Mouse (Mus musculus) forebrain, postnatal 0 days (tissue): Measurements from ENCODE around the gene Nek6. TPM values are rescaled to one million over a fixed set of nuclear protein-coding genes. Genes with fewer than 3 reads are reported as not detected.

Experiments used
- ATAC-seq: fragments of 200-750 bp; cut with Nextera tagmentation; 2 replicates; pipeline ENCODE4 v1.8.0; 2017; ENCODE audit warnings: mild to moderate bottlenecking, moderate library complexity
- DNase-seq: peaks from one replicate; pipeline ENCODE4 v3.0.0-alpha.2; 2015
- H3K27ac ChIP-seq: fragments of 300-500 bp; sonication (generic); 2 replicates; pipeline ENCODE4 v1.5.1; 2014; ENCODE audit warnings: low read depth, mild to moderate bottlenecking, antibody characterized with exemption, low read length, moderate library complexity, mixed read lengths
- H3K27me3 ChIP-seq: fragments of 300-500 bp; sonication (generic); 2 replicates; pipeline ENCODE4 v1.6.1; 2014; ENCODE audit warnings: mild to moderate bottlenecking, low read length, mixed read lengths; ENCODE audit not compliant: insufficient read depth
- H3K36me3 ChIP-seq: fragments of 300-500 bp; sonication (generic); 2 replicates; pipeline ENCODE4 v1.6.1; 2014; ENCODE audit warnings: mild to moderate bottlenecking, moderate library complexity; ENCODE audit not compliant: insufficient read depth
- H3K4me1 ChIP-seq: fragments of 300-500 bp; sonication (generic); 2 replicates; pipeline ENCODE4 v1.6.1; 2014; ENCODE audit warnings: antibody characterized with exemption; ENCODE audit not compliant: insufficient read depth
- H3K4me2 ChIP-seq: fragments of 300-500 bp; sonication (generic); 2 replicates; pipeline ENCODE4 v1.6.1; 2014; ENCODE audit warnings: low read depth, mild to moderate bottlenecking, moderate library complexity
- H3K4me3 ChIP-seq: fragments of 300-500 bp; sonication (generic); 2 replicates; pipeline ENCODE4 v1.5.1; 2014; ENCODE audit warnings: low read depth, low read length, mixed read lengths
- H3K9ac ChIP-seq: fragments of 300-500 bp; sonication (generic); 2 replicates; pipeline ENCODE4 v1.6.1; 2014; ENCODE audit warnings: mild to moderate bottlenecking
- H3K9me3 ChIP-seq: fragments of 300-500 bp; sonication (generic); 2 replicates; pipeline ENCODE4 v1.6.1; 2016; ENCODE audit warnings: low read length
- CTCF ChIP-seq: sonication (generic); IDR thresholded peaks from 2 replicates; pipeline ENCODE4 v1.5.1; 2016; ENCODE audit warnings: antibody characterized with exemption, control low read depth, low read depth
- WGBS: fragments of 180-500 bp; shearing (Covaris S2); extraction: QIAGEN DNeasy Blood & Tissue Kit; methylation state at CpG from one replicate; pipeline ENCODE4 v1.1.7; 2014; 5-methylcytosine and 5-hydroxymethylcytosine counted together
- polyA plus RNA-seq: library from polyadenylated mRNA; unstranded; fragments of >200 nt; fragmentation: Nextera tagmentation; extraction: Ambion mirVana; gene quantifications from 2 replicates; pipeline ENCODE4 v1.2.1, GENCODE M21; 2015
- total RNA-seq: library from RNA; depleted of rRNA; stranded (reverse); fragments of >200 nt; gene quantifications from 2 replicates; pipeline ENCODE4 v1.2.3, GENCODE M21; 2014

The Nek6 gene
- total and polyA plus RNA-seq, 2 experiments from 2014 or later: 21.0 to 69.3 TPM

DNA sequence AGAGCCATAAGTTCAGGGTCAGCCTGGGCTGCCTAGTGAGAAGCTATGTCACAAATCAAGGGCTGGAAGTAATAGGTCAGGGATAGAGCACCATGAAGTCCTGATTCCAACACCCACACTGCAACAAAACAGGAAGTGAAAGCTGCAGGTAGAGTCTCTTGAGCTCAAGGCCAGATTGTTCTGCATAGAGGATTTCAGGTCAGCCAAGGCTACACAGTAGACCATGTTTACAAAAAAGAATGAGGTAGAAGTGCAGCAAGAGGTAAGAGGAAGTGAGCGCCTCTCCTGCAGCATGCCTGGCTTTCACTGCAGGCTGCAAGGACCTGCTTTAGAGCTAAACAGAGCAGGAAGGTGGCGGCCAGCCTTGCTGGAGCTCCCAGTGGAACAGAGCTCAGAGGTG, 63.3 kb downstream of the Nek6 start:
- Histone ChIP-seq H3K4me1 (peaks cover 4% of the 10 kb centered on the region; the same call in 1 of the 2 replicates), H3K9me3 (no peaks in the 10 kb centered on the region), H3K4me2 (no peak overlapping the region), H3K36me3 (peaks cover 4% of the 10 kb centered on the region), H3K9ac (no peak overlapping the region), H3K27me3 (no peaks in the 10 kb centered on the region), H3K27ac (no peak overlapping the region), H3K4me3 (no peak overlapping the region)
- WGBS: 93% methylated on average over 2 of the region's 2 CpGs
- no peak for DNase-seq
- TF ChIP-seq CTCF: no peak
- no peak for ATAC-seq

DNA sequence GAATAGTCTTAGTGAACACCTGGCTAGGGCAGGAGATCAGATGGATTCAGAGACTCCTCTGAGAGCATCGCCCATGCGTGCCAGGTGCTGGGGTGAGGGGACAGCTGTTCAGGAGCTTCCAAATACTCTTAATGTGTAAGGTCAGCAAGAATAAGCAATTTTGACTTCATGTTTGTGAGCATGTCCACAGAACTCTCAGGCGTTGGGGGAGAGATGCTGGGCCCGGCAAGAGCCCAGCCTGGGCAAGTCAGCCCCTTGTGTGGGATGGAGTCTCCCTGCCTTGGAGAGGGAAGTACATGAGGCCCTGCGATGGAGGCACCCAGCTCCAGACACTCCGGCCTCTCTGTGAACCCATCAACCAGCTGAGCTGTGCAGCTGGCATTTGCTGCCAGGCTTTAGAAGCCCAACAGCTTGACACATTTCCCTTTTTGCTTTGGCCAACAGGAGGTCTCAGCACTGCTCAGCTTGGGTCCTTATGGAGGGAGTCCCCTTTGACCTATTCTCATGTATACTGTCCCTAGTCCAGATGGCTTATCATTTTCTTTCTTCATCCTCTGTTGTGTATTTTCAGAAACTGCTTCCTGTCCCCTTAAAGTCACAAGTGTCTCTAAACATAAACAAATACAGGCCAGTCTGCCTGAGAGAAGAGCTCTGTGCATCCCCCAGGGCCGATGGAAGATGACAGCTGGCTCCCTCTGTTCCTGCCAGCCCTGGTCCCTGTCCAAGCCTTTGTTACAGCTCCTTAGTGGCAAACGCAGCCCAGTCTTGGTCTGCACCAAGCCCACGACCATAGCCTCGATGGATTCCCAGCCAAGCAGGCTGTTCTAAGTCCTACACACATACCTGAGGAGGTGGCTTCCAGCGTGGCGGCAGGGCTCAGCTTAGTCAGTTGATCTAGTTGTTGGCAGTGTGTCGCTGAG, 67.4 kb downstream of the Nek6 start:
- ATAC-seq (peak; percentile 79), DNase-seq (peak; percentile 59)
- H3K36me3 ChIP-seq: peaks cover 7% of the 10 kb centered on the region
- no peaks in the 10 kb centered on the region for H3K9me3 ChIP-seq
- H3K4me3 ChIP-seq: no peak overlapping the region
- peak overlapping the region; percentile 70 for H3K27ac ChIP-seq
- no peak overlapping the region for H3K4me2 ChIP-seq
- no peak for TF ChIP-seq CTCF
- no peak overlapping the region for H3K9ac ChIP-seq
- H3K27me3 ChIP-seq: no peaks in the 10 kb centered on the region
- H3K4me1 ChIP-seq: peaks cover 4% of the 10 kb centered on the region
- 49% methylated on average over 13 of the region's 13 CpGs for WGBS

- Histone ChIP-seq H3K27ac (peak overlapping the region; percentile 70), H3K4me2 (no peak overlapping the region), H3K27me3 (no peaks in the 10 kb centered on the region), H3K9me3 (no peaks in the 10 kb centered on the region), H3K4me3 (no peak overlapping the region), H3K9ac (no peak overlapping the region), H3K4me1 (peaks cover 7% of the 10 kb centered on the region), H3K36me3 (peaks cover 7% of the 10 kb centered on the region)
- no peak for TF ChIP-seq CTCF
- ATAC-seq: peak; percentile 10; the same call in 1 of the 2 replicates
- no peak for DNase-seq
- WGBS: 29% methylated on average over 1 of the region's 1 CpGs
Observed at GRCm38 (mm10) chr2:38579528-38579927, 68.1 kb downstream of the Nek6 start.

GRCm38 (mm10) chr2:38583982-38584381, 72.5 kb downstream of the Nek6 start:
- Histone ChIP-seq H3K4me2 (no peak overlapping the region), H3K9me3 (no peaks in the 10 kb centered on the region), H3K9ac (no peak overlapping the region), H3K4me3 (no peak overlapping the region), H3K27ac (no peak overlapping the region), H3K27me3 (no peaks in the 10 kb centered on the region), H3K4me1 (peaks cover 14% of the 10 kb centered on the region), H3K36me3 (peaks cover 11% of the 10 kb centered on the region)
- WGBS: 19% methylated on average over 2 of the region's 2 CpGs
- peak; percentile 15; the same call in 1 of the 2 replicates for ATAC-seq
- no peak for DNase-seq
- no peak for TF ChIP-seq CTCF

DNA sequence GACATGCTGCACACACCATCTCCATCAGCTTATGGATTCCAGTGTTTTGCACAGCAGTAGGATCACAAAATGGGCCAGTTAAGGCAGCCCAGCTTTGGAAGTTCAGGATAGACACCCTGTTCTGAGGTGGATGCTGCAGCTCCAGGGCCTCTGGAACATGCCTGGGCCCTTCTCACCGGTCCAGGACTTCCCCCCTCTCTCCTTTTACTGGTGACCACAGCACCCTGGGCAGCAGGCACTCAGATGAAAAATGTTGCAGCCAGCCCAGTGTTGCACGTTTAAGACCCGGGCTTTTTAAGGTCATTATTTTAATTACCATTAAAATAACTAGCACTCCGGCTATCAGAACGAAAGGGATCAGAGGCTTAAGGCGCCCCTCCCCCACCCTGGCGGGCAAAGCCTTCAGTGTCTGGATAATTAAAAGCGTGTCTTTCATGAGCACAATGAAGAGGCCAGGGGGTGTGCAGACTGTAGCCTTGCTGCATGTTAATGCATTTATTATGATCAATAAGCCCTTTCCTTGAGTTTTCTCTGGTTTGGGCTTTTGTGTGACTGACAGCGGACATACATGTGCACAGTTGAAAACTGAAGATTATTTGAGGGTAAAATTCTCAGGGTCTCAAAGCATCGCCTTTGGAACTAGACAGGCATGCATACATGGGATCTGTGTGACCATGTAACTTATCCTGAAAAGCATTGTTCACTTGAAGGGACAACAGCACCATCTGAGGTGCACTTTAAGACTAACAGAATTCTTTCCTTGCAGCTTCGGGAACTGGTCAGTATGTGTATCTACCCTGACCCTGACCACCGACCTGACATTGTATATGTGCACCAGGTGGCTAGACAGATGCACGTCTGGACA, 73.3 kb downstream of the Nek6 start:
- Histone ChIP-seq H3K4me1 (peaks cover 10% of the 10 kb centered on the region), H3K4me3 (no peak overlapping the region), H3K4me2 (no peak overlapping the region), H3K9ac (no peak overlapping the region), H3K27ac (no peak overlapping the region), H3K36me3 (peaks cover 11% of the 10 kb centered on the region), H3K27me3 (no peaks in the 10 kb centered on the region), H3K9me3 (no peaks in the 10 kb centered on the region)
- ATAC-seq (peak; percentile 61), DNase-seq (peak; percentile 41)
- TF ChIP-seq CTCF: peak; percentile 25
- WGBS: 10% methylated on average over 13 of the region's 13 CpGs

DNA sequence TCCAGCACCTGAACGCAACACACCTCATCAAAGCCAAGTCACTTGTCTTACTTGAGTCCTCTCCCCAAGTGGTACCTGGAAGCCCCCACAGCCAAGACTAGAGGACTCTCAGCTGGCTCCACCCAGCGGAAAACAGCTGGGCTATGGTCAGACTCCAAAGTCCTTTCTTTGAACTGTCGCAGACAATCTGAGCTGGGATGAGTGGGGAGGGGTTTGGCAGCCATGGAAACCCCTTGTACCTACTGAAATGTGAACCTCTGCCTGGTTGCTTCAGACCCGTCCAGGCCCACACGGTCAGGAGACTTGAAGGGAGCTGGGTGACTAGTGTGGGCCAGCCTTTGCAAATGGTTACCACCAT, 73.9 kb downstream of the Nek6 start:
- Histone ChIP-seq H3K36me3 (peaks cover 17% of the 10 kb centered on the region), H3K9ac (no peak overlapping the region), H3K4me1 (peaks cover 10% of the 10 kb centered on the region), H3K4me2 (no peak overlapping the region), H3K27ac (no peak overlapping the region), H3K4me3 (no peak overlapping the region), H3K9me3 (no peaks in the 10 kb centered on the region), H3K27me3 (no peaks in the 10 kb centered on the region)
- ATAC-seq (0 out of 2 replicates have a peak, but pooled peaks have one; percentile 14), DNase-seq (no peak)
- no peak; the same call in 1 of the 2 replicates for TF ChIP-seq CTCF
- WGBS: 20% methylated on average over 5 of the region's 5 CpGs

DNA sequence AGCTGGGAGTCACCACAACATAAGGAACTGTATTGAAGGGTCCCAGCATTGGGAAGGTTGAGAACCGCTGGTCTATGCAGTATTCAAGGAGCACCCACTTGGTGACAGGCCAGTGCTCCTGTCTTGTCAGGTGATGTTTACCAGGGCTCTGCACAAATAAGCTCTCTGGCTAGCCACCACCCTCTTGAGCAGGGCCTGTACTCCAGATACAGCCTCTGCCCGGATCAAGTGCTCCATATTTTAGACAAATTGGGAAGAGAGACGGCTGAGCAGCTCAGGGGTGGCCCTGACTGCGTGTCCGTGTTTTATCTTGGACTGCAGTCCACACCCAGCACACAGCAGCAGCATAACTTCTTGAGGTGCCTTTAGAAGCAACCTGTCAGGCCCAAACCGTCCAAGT, 75.3 kb downstream of the Nek6 start:
- Histone ChIP-seq H3K4me3 (no peak overlapping the region), H3K36me3 (peaks cover 17% of the 10 kb centered on the region; the same call in 1 of the 2 replicates), H3K27ac (no peak overlapping the region), H3K27me3 (no peaks in the 10 kb centered on the region), H3K4me2 (no peak overlapping the region), H3K4me1 (peaks cover 10% of the 10 kb centered on the region), H3K9ac (no peak overlapping the region), H3K9me3 (no peaks in the 10 kb centered on the region)
- no peak for ATAC-seq
- WGBS: 68% methylated on average over 6 of the region's 6 CpGs
- no peak for DNase-seq
- TF ChIP-seq CTCF: no peak
